Mouse (Mus musculus): ENCODE measurements around the gene BC030867. TPM values are rescaled to one million over a fixed set of nuclear protein-coding genes. Genes with fewer than 3 reads are reported as not detected.
A peak's percentile ranks its signal among the peaks of the same experiment; 100 is the strongest.

BC030867 gene
- polyA plus RNA-seq, 1 experiment from 2014 or later, result 11.0 TPM

- H3K27ac ChIP-seq, result no peak overlapping the region
- no peaks in the 10 kb centered on the region for H3K9me3 ChIP-seq (replicated peaks)
- WGBS, result 83% methylated on average over 6 of the region's 6 CpGs
- no peaks in the 10 kb centered on the region for H3K27me3 ChIP-seq
- H3K4me3 ChIP-seq, result no peak overlapping the region
- H3K4me2 ChIP-seq, result no peak overlapping the region
- no peaks in the 10 kb centered on the region for H3K36me3 ChIP-seq (ENCODE audit: poor library complexity, severe bottlenecking)
- H3K4me1 ChIP-seq, result peaks cover 13% of the 10 kb centered on the region
- ATAC-seq, result no peak
- H3K9ac ChIP-seq, result no peak overlapping the region
These were observed 8.0 kb upstream of the BC030867 start for GRCm38 (mm10) chr11:102240636-102241035.

- 91% methylated on average over 5 of the region's 5 CpGs for WGBS
- ATAC-seq, result no peak
These were observed 7.4 kb upstream of the BC030867 start for GRCm38 (mm10) chr11:102241246-102241645.

GRCm38 (mm10) chr11:102241874-102242273 is 6.8 kb upstream of the BC030867 start:
- no peak overlapping the region for H3K9ac ChIP-seq
- ATAC-seq, result no peak
- no peaks in the 10 kb centered on the region for H3K9me3 ChIP-seq (replicated peaks)
- H3K4me2 ChIP-seq, result no peak overlapping the region
- H3K36me3 ChIP-seq (ENCODE audit: poor library complexity, severe bottlenecking), result no peaks in the 10 kb centered on the region
- no peaks in the 10 kb centered on the region for H3K27me3 ChIP-seq
- H3K27ac ChIP-seq, result no peak overlapping the region
- no peak overlapping the region for H3K4me3 ChIP-seq
- 56% methylated on average over 5 of the region's 5 CpGs for WGBS
- H3K4me1 ChIP-seq, result peaks cover 17% of the 10 kb centered on the region

More at GRCm38 (mm10) chr11:102241246-102241645, 7.4 kb upstream of the BC030867 start:
- no peak overlapping the region for H3K4me3 ChIP-seq
- H3K9me3 ChIP-seq (replicated peaks), result no peaks in the 10 kb centered on the region
- H3K4me2 ChIP-seq, result no peak overlapping the region
- H3K9ac ChIP-seq, result no peak overlapping the region
- H3K27me3 ChIP-seq, result no peaks in the 10 kb centered on the region
- no peaks in the 10 kb centered on the region for H3K36me3 ChIP-seq (ENCODE audit: poor library complexity, severe bottlenecking)
- H3K27ac ChIP-seq, result no peak overlapping the region
- H3K4me1 ChIP-seq, result peaks cover 17% of the 10 kb centered on the region

- Histone ChIP-seq H3K9ac (peak overlapping the region; percentile 67), H3K36me3 (ENCODE audit: poor library complexity, severe bottlenecking) (no peaks in the 10 kb centered on the region), H3K9me3 (replicated peaks) (no peaks in the 10 kb centered on the region), H3K27me3 (no peaks in the 10 kb centered on the region), H3K4me1 (peaks cover 32% of the 10 kb centered on the region), H3K4me3 (peak overlapping the region; percentile 39), H3K4me2 (peak overlapping the region; percentile 75), H3K27ac (peak overlapping the region; percentile 67)
- peak; percentile 72 for ATAC-seq
- 1% methylated on average over 32 of the region's 32 CpGs for WGBS
These were observed 3.7 kb upstream of the BC030867 start for GRCm38 (mm10) chr11:102244926-102245449.

GRCm38 (mm10) chr11:102245581-102246272 is 3.0 kb upstream of the BC030867 start:
- H3K27me3 ChIP-seq, result no peaks in the 10 kb centered on the region
- no peaks in the 10 kb centered on the region for H3K9me3 ChIP-seq (replicated peaks)
- peak overlapping the region; percentile 67 for H3K9ac ChIP-seq
- H3K4me3 ChIP-seq, result peak overlapping the region; percentile 39
- ATAC-seq, result no peak
- H3K4me2 ChIP-seq, result peak overlapping the region; percentile 75
- H3K4me1 ChIP-seq, result peaks cover 32% of the 10 kb centered on the region
- no peaks in the 10 kb centered on the region for H3K36me3 ChIP-seq (ENCODE audit: poor library complexity, severe bottlenecking)
- WGBS, result 46% methylated on average over 14 of the region's 14 CpGs
- peak overlapping the region; percentile 67; the same call in 1 of the 2 replicates for H3K27ac ChIP-seq

GRCm38 (mm10) chr11:102246273-102246635 is 2.4 kb upstream of the BC030867 start:
- Histone ChIP-seq H3K4me3 (no peak overlapping the region), H3K36me3 (ENCODE audit: poor library complexity, severe bottlenecking) (0 out of 2 replicates have a peak, but pooled peaks cover 3% of the 10 kb centered on the region), H3K9me3 (replicated peaks) (no peaks in the 10 kb centered on the region), H3K4me1 (peaks cover 32% of the 10 kb centered on the region), H3K27ac (no peak overlapping the region), H3K27me3 (no peaks in the 10 kb centered on the region), H3K4me2 (no peak overlapping the region), H3K9ac (no peak overlapping the region)
- 74% methylated on average over 6 of the region's 6 CpGs for WGBS
- ATAC-seq, result no peak

GRCm38 (mm10) chr11:102246871-102247270 is 1.8 kb upstream of the BC030867 start:
- H3K9ac ChIP-seq, result no peak overlapping the region
- no peak for ATAC-seq
- no peak overlapping the region for H3K4me2 ChIP-seq
- peaks cover 32% of the 10 kb centered on the region for H3K4me1 ChIP-seq
- no peak overlapping the region for H3K27ac ChIP-seq
- no peaks in the 10 kb centered on the region for H3K9me3 ChIP-seq (replicated peaks)
- no peak overlapping the region for H3K4me3 ChIP-seq
- peaks cover 7% of the 10 kb centered on the region; the same call in 1 of the 2 replicates for H3K36me3 ChIP-seq (ENCODE audit: poor library complexity, severe bottlenecking)
- WGBS, result 88% methylated on average over 4 of the region's 4 CpGs
- H3K27me3 ChIP-seq, result no peaks in the 10 kb centered on the region

- 14% methylated on average over 9 of the region's 9 CpGs for WGBS
- Histone ChIP-seq H3K36me3 (ENCODE audit: poor library complexity, severe bottlenecking) (peaks cover 11% of the 10 kb centered on the region; the same call in 1 of the 2 replicates), H3K9me3 (replicated peaks) (no peaks in the 10 kb centered on the region), H3K9ac (peak overlapping the region; percentile 76), H3K4me1 (peaks cover 30% of the 10 kb centered on the region), H3K27ac (no peak overlapping the region), H3K4me3 (peak overlapping the region; percentile 67), H3K4me2 (peak overlapping the region; percentile 87), H3K27me3 (no peaks in the 10 kb centered on the region)
- ATAC-seq, result no peak
These were observed 839 bp downstream of the BC030867 start for GRCm38 (mm10) chr11:102249351-102250090.

GRCm38 (mm10) chr11:102257514-102257913 is 8.8 kb downstream of the BC030867 start:
- Histone ChIP-seq H3K36me3 (ENCODE audit: poor library complexity, severe bottlenecking) (peaks cover 41% of the 10 kb centered on the region), H3K4me2 (0 out of 2 replicates have a peak overlapping the region, but pooled peaks have one; percentile 2), H3K9me3 (replicated peaks) (no peaks in the 10 kb centered on the region), H3K9ac (no peak overlapping the region), H3K27ac (peak overlapping the region; percentile 51), H3K4me3 (no peak overlapping the region), H3K4me1 (peaks cover 15% of the 10 kb centered on the region), H3K27me3 (no peaks in the 10 kb centered on the region)
- 27% methylated on average over 9 of the region's 9 CpGs for WGBS
- ATAC-seq, result no peak

- Histone ChIP-seq H3K27me3 (no peaks in the 10 kb centered on the region), H3K9ac (no peak overlapping the region), H3K4me2 (no peak overlapping the region), H3K9me3 (replicated peaks) (no peaks in the 10 kb centered on the region), H3K4me1 (peaks cover 15% of the 10 kb centered on the region), H3K36me3 (ENCODE audit: poor library complexity, severe bottlenecking) (peaks cover 45% of the 10 kb centered on the region), H3K4me3 (no peak overlapping the region), H3K27ac (peak overlapping the region; percentile 51)
- no peak for ATAC-seq
- 85% methylated on average over 6 of the region's 6 CpGs for WGBS
These were observed 9.4 kb downstream of the BC030867 start for GRCm38 (mm10) chr11:102258095-102258494.

GRCm38 (mm10) chr11:102258521-102258920 is 9.8 kb downstream of the BC030867 start:
- WGBS, result 92% methylated on average over 3 of the region's 3 CpGs
- Histone ChIP-seq H3K9me3 (replicated peaks) (no peaks in the 10 kb centered on the region), H3K9ac (no peak overlapping the region), H3K27ac (no peak overlapping the region), H3K4me3 (no peak overlapping the region), H3K27me3 (no peaks in the 10 kb centered on the region), H3K36me3 (ENCODE audit: poor library complexity, severe bottlenecking) (peaks cover 48% of the 10 kb centered on the region), H3K4me1 (peaks cover 15% of the 10 kb centered on the region), H3K4me2 (no peak overlapping the region)
- no peak for ATAC-seq

- H3K9ac ChIP-seq, result no peak overlapping the region
- H3K4me3 ChIP-seq, result no peak overlapping the region
- no peak overlapping the region for H3K27ac ChIP-seq
- 88% methylated on average over 7 of the region's 7 CpGs for WGBS
- H3K27me3 ChIP-seq, result no peaks in the 10 kb centered on the region
- H3K4me1 ChIP-seq, result peaks cover 7% of the 10 kb centered on the region
- H3K4me2 ChIP-seq, result no peak overlapping the region
- no peaks in the 10 kb centered on the region for H3K9me3 ChIP-seq (replicated peaks)
- ATAC-seq, result no peak
- peaks cover 28% of the 10 kb centered on the region for H3K36me3 ChIP-seq (ENCODE audit: poor library complexity, severe bottlenecking)
These were observed 14.5 kb downstream of the BC030867 start for GRCm38 (mm10) chr11:102263211-102263610.
